In the genomic region with DNA sequence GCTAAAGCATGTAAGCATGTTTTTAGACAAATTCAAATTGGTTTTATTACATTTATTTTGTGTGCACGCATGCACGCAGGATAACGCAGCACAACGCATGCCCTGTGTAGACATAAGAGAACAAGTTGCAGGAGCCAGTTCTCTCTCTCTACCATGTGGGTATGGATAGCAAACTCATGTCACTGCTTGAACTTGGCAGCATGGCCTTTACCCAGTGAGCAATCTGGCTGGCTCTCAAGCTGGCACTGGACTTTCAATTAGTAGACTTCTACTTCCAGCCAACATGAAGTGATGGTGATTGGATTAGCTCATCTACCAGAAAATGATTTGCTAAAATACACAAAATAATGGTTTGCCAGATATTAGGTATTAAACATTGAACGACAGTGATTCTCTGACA, we compare ENCODE assay signal across 11 mouse cellular contexts. TPM values are rescaled to one million over a fixed set of nuclear protein-coding genes. Genes with fewer than 3 reads are reported as not detected.
DNase-seq lines count a peak whose midpoint lies in the region; ATAC-seq and TF ChIP-seq lines count a peak whose summit lies in the region.
"Had no signal": no experiment of that assay in that cellular context is flagged by ENCODE, and none has a peak within 500 bp of the region (broad histone marks: within the 10 kb centered on the region; RNA-seq: fewer than 3 reads in every experiment).

No protein-coding gene starts in this region.

- no peak for TF ChIP-seq CTCF in midbrain, postnatal 0 days (IDR thresholded peaks at IDR 0.05)

- DNase-seq in heart, adult 18-20 months: peak; percentile 68 to 72
- no peak for DNase-seq in heart, postnatal 25 days (ENCODE audit: low spot score)
- DNase-seq in midbrain, postnatal 0 days (ENCODE audit: low spot score): peak; percentile 71
- DNase-seq in midbrain, embryonic 10.5 days (ENCODE audit: low spot score): no peak
- DNase-seq in cerebellum, postnatal 10 days: peak; percentile 96
- DNase-seq in retina, embryonic 14.5 days (ENCODE audit: low spot score): no peak
- no peak for DNase-seq in urinary bladder, postnatal 14 days (ENCODE audit: low spot score)

- ATAC-seq in midbrain, postnatal 0 days (ENCODE audit: low FRiP score): no peak
- ATAC-seq: forebrain, embryonic 15.5 days had no signal

- intact Hi-C loops in heart, postnatal 25 days (cut with DNase I): no loop called here

- H3K9me3 ChIP-seq in midbrain, postnatal 0 days (ENCODE audit: low read length): no peaks in the 10 kb centered on the region
- H3K9me3 ChIP-seq in midbrain, embryonic 10.5 days (replicated peaks): no peaks in the 10 kb centered on the region
- H3K9me3 ChIP-seq: embryonic facial prominence, embryonic 12.5 days; forebrain, embryonic 15.5 days; liver, embryonic 15.5 days had no signal

- H3K4me3 ChIP-seq in midbrain, postnatal 0 days (ENCODE audit: low read depth, low read length): no peak overlapping the region
- H3K4me3 ChIP-seq in midbrain, embryonic 10.5 days: no peak overlapping the region
- H3K4me3 ChIP-seq: embryonic facial prominence, embryonic 12.5 days; forebrain, embryonic 15.5 days; liver, embryonic 15.5 days had no signal

- H3K4me2 ChIP-seq in midbrain, postnatal 0 days (ENCODE audit: low read depth, low read length, poor library complexity, severe bottlenecking): no peak overlapping the region
- H3K4me2 ChIP-seq: embryonic facial prominence, embryonic 12.5 days; forebrain, embryonic 15.5 days; liver, embryonic 15.5 days had no signal

- no peak overlapping the region for H3K9ac ChIP-seq in midbrain, postnatal 0 days (replicated peaks; ENCODE audit: low read length, poor library complexity, severe bottlenecking)
- H3K9ac ChIP-seq: embryonic facial prominence, embryonic 12.5 days; forebrain, embryonic 15.5 days; liver, embryonic 15.5 days had no signal

- 94% methylated on average over 5 of the region's 5 CpGs for WGBS in midbrain, postnatal 0 days
- 96% methylated on average over 5 of the region's 5 CpGs for WGBS in midbrain, embryonic 10.5 days

- H3K27me3 ChIP-seq in midbrain, postnatal 0 days (ENCODE audit: insufficient read depth, low read length): no peaks in the 10 kb centered on the region
- no peaks in the 10 kb centered on the region for H3K27me3 ChIP-seq in midbrain, embryonic 10.5 days (ENCODE audit: low read depth, poor library complexity, severe bottlenecking)
- H3K27me3 ChIP-seq: embryonic facial prominence, embryonic 12.5 days; forebrain, embryonic 15.5 days; liver, embryonic 15.5 days had no signal

- H3K36me3 ChIP-seq in midbrain, postnatal 0 days (ENCODE audit: insufficient read depth, low read length): peaks cover 2% of the 10 kb centered on the region; the same call in 1 of the 2 replicates
- H3K36me3 ChIP-seq in midbrain, embryonic 10.5 days: peaks cover 79% of the 10 kb centered on the region

- H3K27ac ChIP-seq in midbrain, postnatal 0 days (ENCODE audit: low read depth, low read length): no peak overlapping the region
- H3K27ac ChIP-seq in midbrain, embryonic 10.5 days (replicated peaks): no peak overlapping the region
- H3K27ac ChIP-seq: embryonic facial prominence, embryonic 12.5 days; forebrain, embryonic 15.5 days; liver, embryonic 15.5 days; macrophage had no signal

- no peaks in the 10 kb centered on the region for H3K4me1 ChIP-seq in midbrain, postnatal 0 days (ENCODE audit: insufficient read depth, low read length)
- no peaks in the 10 kb centered on the region for H3K4me1 ChIP-seq in midbrain, embryonic 10.5 days
- H3K4me1 ChIP-seq: embryonic facial prominence, embryonic 12.5 days; forebrain, embryonic 15.5 days; liver, embryonic 15.5 days had no signal

RNA-seq across cellular contexts. Expression of gene Cdc73, which starts 21.6 kb away (rescaled TPM):
- total RNA-seq in heart, adult 18-20 months (2021): 10 to 100 TPM; 54.2 to 54.9 TPM
- 10 to 100 TPM; 52.7 to 56.0 TPM for total RNA-seq in heart, postnatal 25 days (2021)
- total RNA-seq in midbrain, postnatal 0 days (2014; rRNA removed): 7.8 and 11.6 TPM in 2 replicates
- polyA plus RNA-seq in midbrain, postnatal 0 days (2015; fragmentation: Nextera tagmentation; extraction: Ambion mirVana): 8.3 and 11.5 TPM in 2 replicates
- 29.3 and 32.3 TPM in 2 replicates for polyA plus RNA-seq in midbrain, embryonic 10.5 days (2016; fragmentation: Nextera tagmentation; extraction: Ambion mirVana)

RNA-seq across cellular contexts. Expression of gene Glrx2, which starts 35.0 kb away (rescaled TPM):
- 10 to 100 TPM; 77.6 to 77.8 TPM for total RNA-seq in heart, adult 18-20 months (2021)
- 10 to 100 TPM; 81.3 to 91.5 TPM for total RNA-seq in heart, postnatal 25 days (2021)
- total RNA-seq in midbrain, postnatal 0 days (2014; rRNA removed): 31.4 and 40.8 TPM in 2 replicates
- 98.0 and 113 TPM in 2 replicates for polyA plus RNA-seq in midbrain, postnatal 0 days (2015; fragmentation: Nextera tagmentation; extraction: Ambion mirVana)
- 71.4 and 72.5 TPM in 2 replicates for polyA plus RNA-seq in midbrain, embryonic 10.5 days (2016; fragmentation: Nextera tagmentation; extraction: Ambion mirVana)

RNA-seq across cellular contexts. Expression of gene B3galt2, which starts 40.6 kb away (rescaled TPM):
- total RNA-seq in heart, adult 18-20 months (2021): 1 to 10 TPM; 2.4 to 2.5 TPM
- 1 to 10 TPM; 1.4 to 2.5 TPM for total RNA-seq in heart, postnatal 25 days (2021)
- total RNA-seq in midbrain, postnatal 0 days (2014; rRNA removed): 15.0 and 20.4 TPM in 2 replicates
- 7.2 and 8.5 TPM in 2 replicates for polyA plus RNA-seq in midbrain, postnatal 0 days (2015; fragmentation: Nextera tagmentation; extraction: Ambion mirVana)
- polyA plus RNA-seq in midbrain, embryonic 10.5 days (2016; fragmentation: Nextera tagmentation; extraction: Ambion mirVana): 0.28 and 0.46 TPM in 2 replicates
- polyA plus RNA-seq: macrophage had no signal

Comparison
In these comparisons a context has a peak if more than half of its experiments do, and no peak if none do; other contexts are left out.
1. DNase-seq: peak in heart, adult 18-20 months (2 of 2), midbrain, postnatal 0 days (single experiment) and cerebellum, postnatal 10 days (2 of 2); none in heart, postnatal 25 days (single experiment), midbrain, embryonic 10.5 days (single experiment), retina, embryonic 14.5 days (single experiment) and urinary bladder, postnatal 14 days (single experiment).